Mouse (Mus musculus) liver, embryonic 14.5 days (tissue): ENCODE results near the gene Nwd2.

Source experiments
- CTCF ChIP-seq: IDR thresholded peaks from 2 replicates; pipeline ENCODE4 v1.5.1; 2016; ENCODE audit warnings: antibody characterized with exemption, low read depth, control low read depth
- EP300 ChIP-seq: IDR thresholded peaks from 2 replicates; pipeline ENCODE4 v1.6.1; 2016; ENCODE audit warnings: antibody characterized with exemption, low read depth

DNA sequence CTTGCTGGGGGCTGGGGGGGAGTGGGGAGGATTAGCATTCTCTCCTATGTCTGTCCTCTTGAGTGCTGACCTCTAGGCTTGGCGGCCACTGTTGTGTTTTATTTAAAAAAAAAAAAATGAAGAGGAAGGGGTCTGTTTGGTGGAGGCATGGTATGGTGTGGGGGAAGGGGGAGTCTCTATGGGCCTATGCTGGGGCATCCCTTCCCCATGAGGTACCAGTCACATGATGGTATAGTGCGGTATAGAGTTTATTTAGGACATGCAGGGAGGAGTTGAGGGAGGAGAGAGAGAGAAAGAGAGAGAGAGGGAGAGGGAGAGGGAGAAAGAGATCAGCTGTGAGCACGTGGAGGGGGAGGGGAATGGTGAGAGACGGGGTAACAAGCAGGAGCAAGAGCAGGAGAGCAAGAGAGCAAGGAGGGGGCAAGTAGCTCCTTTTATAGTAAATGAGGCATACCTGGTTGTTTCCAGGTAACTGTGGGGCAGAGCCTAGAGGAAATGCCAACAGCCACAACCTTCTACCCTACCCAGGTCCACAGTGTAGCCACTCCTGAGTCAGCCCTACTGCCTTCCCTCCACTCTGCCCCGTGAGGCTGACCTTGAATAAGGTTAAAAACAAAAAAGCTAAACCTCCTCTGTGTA lies 178.6 kb downstream of the Nwd2 start:
- no peak for TF ChIP-seq CTCF
- TF ChIP-seq EP300 = no peak
